Mouse (Mus musculus) hindbrain, embryonic 16.5 days (tissue): ENCODE results near the gene Adam11. TPM values are rescaled to one million over a fixed set of nuclear protein-coding genes. Genes with fewer than 3 reads are reported as not detected.
"Not testable (repeated sequence)": the region's sequence is repeated elsewhere in the genome, so short reads cannot be mapped to it uniquely, and the experiment has no call there.

Source experiments
- ATAC-seq: fragments of 200-750 bp; cut with Nextera tagmentation; 2 replicates; pipeline ENCODE4 v1.8.0; 2017; ENCODE audit warnings: moderate TSS enrichment, moderate library complexity
- H3K27ac ChIP-seq: fragments of 300-500 bp; sonication (generic); 2 replicates; pipeline ENCODE4 v1.5.1; 2014; ENCODE audit warnings: low read depth, mild to moderate bottlenecking, control low read depth, low read length, moderate library complexity
- H3K27me3 ChIP-seq: fragments of 300-500 bp; sonication (generic); replicated peaks from 2 replicates; pipeline ENCODE4 v1.6.1; 2014; ENCODE audit warnings: low read length; ENCODE audit not compliant: control insufficient read depth, insufficient read depth
- H3K36me3 ChIP-seq: fragments of 300-500 bp; sonication (generic); 2 replicates; pipeline ENCODE4 v1.6.1; 2014; ENCODE audit warnings: mild to moderate bottlenecking, low read length, moderate library complexity, mixed read lengths; ENCODE audit not compliant: control insufficient read depth, insufficient read depth
- H3K4me1 ChIP-seq: fragments of 300-500 bp; sonication (generic); 2 replicates; pipeline ENCODE4 v1.6.1; 2014; ENCODE audit warnings: low read depth, low read length; ENCODE audit not compliant: control insufficient read depth, insufficient read depth
- H3K4me2 ChIP-seq: fragments of 300-500 bp; sonication (generic); 2 replicates; pipeline ENCODE4 v1.6.1; 2014; ENCODE audit warnings: mild to moderate bottlenecking, low read length, control low read depth, moderate library complexity
- H3K4me3 ChIP-seq: fragments of 300-500 bp; sonication (generic); 2 replicates; pipeline ENCODE4 v1.5.1; 2014; ENCODE audit warnings: mild to moderate bottlenecking, low read length, control low read depth, moderate library complexity
- H3K9ac ChIP-seq: fragments of 300-500 bp; sonication (generic); 2 replicates; pipeline ENCODE4 v1.6.1; 2014; ENCODE audit warnings: low read depth, mild to moderate bottlenecking, control low read depth, low read length, moderate library complexity
- H3K9me3 ChIP-seq: fragments of 300-500 bp; sonication (generic); 2 replicates; pipeline ENCODE4 v1.6.1; 2014; ENCODE audit warnings: mild to moderate bottlenecking, low read length, moderate library complexity; ENCODE audit not compliant: control insufficient read depth
- WGBS: fragments of 180-500 bp; shearing (Covaris S2); extraction: QIAGEN DNeasy Blood & Tissue Kit; methylation state at CpG from one replicate; pipeline ENCODE4 v1.1.7; 2014; 5-methylcytosine and 5-hydroxymethylcytosine counted together
- polyA plus RNA-seq: library from polyadenylated mRNA; unstranded; fragments of >200 nt; fragmentation: Nextera tagmentation; extraction: Ambion mirVana; gene quantifications from 2 replicates; pipeline ENCODE4 v1.2.1, GENCODE M21; 2015

The Adam11 gene
- 23.6 and 27.7 TPM in 2 replicates for polyA plus RNA-seq

GRCm38 (mm10) chr11:102761309-102762210, at the start of gene Adam11:
Adam11 (plus strand) TSS chr11:102761439.
- peak; percentile 49 for ATAC-seq
- Histone ChIP-seq H3K27me3 (no peaks in the 10 kb centered on the region), H3K36me3 (no peaks in the 10 kb centered on the region), H3K4me2 (peak within 1 kb of the TSS; percentile 97), H3K9me3 (no peaks in the 10 kb centered on the region), H3K4me1 (peaks cover 17% of the 10 kb centered on the region), H3K9ac (peak within 1 kb of the TSS; percentile 92), H3K4me3 (peak within 1 kb of the TSS; percentile 81), H3K27ac (peak within 1 kb of the TSS; percentile 65)
- WGBS: under 1% methylated on average over 50 of the region's 76 CpGs

GRCm38 (mm10) chr11:102712411-102712810, 48.8 kb upstream of the Adam11 start:
- Histone ChIP-seq H3K4me1 (no peaks in the 10 kb centered on the region), H3K4me3 (no peak overlapping the region), H3K36me3 (no peaks in the 10 kb centered on the region), H3K4me2 (no peak overlapping the region), H3K9ac (no peak overlapping the region), H3K9me3 (no peaks in the 10 kb centered on the region; the same call in 1 of the 2 replicates), H3K27ac (no peak overlapping the region), H3K27me3 (no peaks in the 10 kb centered on the region)
- no peak for ATAC-seq
- 91% methylated on average over 4 of the region's 4 CpGs for WGBS

GRCm38 (mm10) chr11:102714578-102714977, 46.7 kb upstream of the Adam11 start:
- not testable (repeated sequence) for H3K4me1 ChIP-seq, H3K9ac ChIP-seq, H3K4me2 ChIP-seq, ATAC-seq, H3K36me3 ChIP-seq, H3K4me3 ChIP-seq, H3K27me3 ChIP-seq, H3K27ac ChIP-seq, H3K9me3 ChIP-seq
- WGBS: 87% methylated on average over 2 of the region's 2 CpGs

- WGBS: 80% methylated on average over 7 of the region's 7 CpGs
- no peaks in the 10 kb centered on the region for H3K4me1 ChIP-seq
- no peak overlapping the region for H3K9ac ChIP-seq
- H3K4me2 ChIP-seq: no peak overlapping the region
- no peaks in the 10 kb centered on the region for H3K27me3 ChIP-seq
- no peaks in the 10 kb centered on the region; the same call in none of the 2 replicates for H3K9me3 ChIP-seq
- H3K4me3 ChIP-seq: no peak overlapping the region
- ATAC-seq: no peak
- H3K36me3 ChIP-seq: no peaks in the 10 kb centered on the region
- no peak overlapping the region for H3K27ac ChIP-seq
Measured at GRCm38 (mm10) chr11:102716135-102716534, 45.1 kb upstream of the Adam11 start.

GRCm38 (mm10) chr11:102725574-102725973, 35.7 kb upstream of the Adam11 start:
- Histone ChIP-seq H3K4me3 (no peak overlapping the region), H3K9ac (no peak overlapping the region), H3K9me3 (no peaks in the 10 kb centered on the region), H3K4me2 (no peak overlapping the region), H3K27me3 (no peaks in the 10 kb centered on the region), H3K4me1 (no peaks in the 10 kb centered on the region), H3K36me3 (no peaks in the 10 kb centered on the region), H3K27ac (no peak overlapping the region)
- no peak for ATAC-seq
- 26% methylated on average over 3 of the region's 3 CpGs for WGBS

- WGBS: 37% methylated on average over 7 of the region's 7 CpGs
Measured at GRCm38 (mm10) chr11:102728614-102729013, 32.6 kb upstream of the Adam11 start.

GRCm38 (mm10) chr11:102729835-102730234, 31.4 kb upstream of the Adam11 start:
- no peaks in the 10 kb centered on the region for H3K36me3 ChIP-seq
- H3K4me1 ChIP-seq: no peaks in the 10 kb centered on the region
- 93% methylated on average over 3 of the region's 3 CpGs for WGBS
- H3K9me3 ChIP-seq: no peaks in the 10 kb centered on the region
- H3K4me2 ChIP-seq: no peak overlapping the region
- ATAC-seq: no peak
- no peak overlapping the region for H3K4me3 ChIP-seq
- H3K9ac ChIP-seq: no peak overlapping the region
- no peaks in the 10 kb centered on the region for H3K27me3 ChIP-seq
- no peak overlapping the region for H3K27ac ChIP-seq

More at GRCm38 (mm10) chr11:102728614-102729013, 32.6 kb upstream of the Adam11 start:
- Histone ChIP-seq H3K27ac (no peak overlapping the region), H3K4me2 (no peak overlapping the region), H3K9ac (no peak overlapping the region), H3K4me1 (no peaks in the 10 kb centered on the region), H3K9me3 (no peaks in the 10 kb centered on the region), H3K27me3 (no peaks in the 10 kb centered on the region), H3K36me3 (no peaks in the 10 kb centered on the region), H3K4me3 (no peak overlapping the region)
- ATAC-seq: no peak

- Histone ChIP-seq H3K36me3 (no peaks in the 10 kb centered on the region), H3K9ac (no peak overlapping the region), H3K27me3 (no peaks in the 10 kb centered on the region), H3K4me1 (no peaks in the 10 kb centered on the region), H3K9me3 (no peaks in the 10 kb centered on the region), H3K4me2 (no peak overlapping the region), H3K27ac (no peak overlapping the region), H3K4me3 (no peak overlapping the region)
- WGBS: 84% methylated on average over 6 of the region's 6 CpGs
- ATAC-seq: no peak
Measured at GRCm38 (mm10) chr11:102731366-102731765, 29.9 kb upstream of the Adam11 start.

- WGBS: 71% methylated on average over 5 of the region's 5 CpGs
- H3K27me3 ChIP-seq: no peaks in the 10 kb centered on the region
- no peaks in the 10 kb centered on the region for H3K4me1 ChIP-seq
- H3K27ac ChIP-seq: no peak overlapping the region
- no peaks in the 10 kb centered on the region for H3K36me3 ChIP-seq
- no peak overlapping the region for H3K4me3 ChIP-seq
- no peak overlapping the region for H3K9ac ChIP-seq
- no peak overlapping the region for H3K4me2 ChIP-seq
- no peak for ATAC-seq
- H3K9me3 ChIP-seq: no peaks in the 10 kb centered on the region
Measured at GRCm38 (mm10) chr11:102733146-102733545, 28.1 kb upstream of the Adam11 start.
